Mouse (Mus musculus) CH12.LX (cell line): ENCODE measurements at regions not wholly inside any gene's neighbourhood (a gene's known extent, or its start where the extent isn't known, plus 50 kb on each side); places are given as distances from the start of the nearest gene placed in this dataset.

Source experiments
- DNase-seq: peaks from one replicate; pipeline ENCODE4 v3.0.0-alpha.2; 2013; ENCODE audit errors: extremely low read depth
- H3K27ac ChIP-seq: 2 replicates; pipeline ENCODE4 v1.5.1; 2012; ENCODE audit warnings: low read depth, mild to moderate bottlenecking, control low read depth, moderate library complexity; ENCODE audit not compliant: insufficient read depth
- H3K27me3 ChIP-seq: replicated peaks from 2 replicates; pipeline ENCODE3; 2012; ENCODE audit warnings: inconsistent platforms
- H3K36me3 ChIP-seq, 2 experiments: replicated peaks in 1 of 2; 2 replicates each; pipeline versions ENCODE3 to v1.6.1; 2012; ENCODE audit warnings: inconsistent platforms in 1 of 2, low read length in 1 of 2, mild to moderate bottlenecking in 1 of 2, mixed read lengths in 1 of 2, moderate library complexity in 1 of 2; ENCODE audit not compliant: control insufficient read depth in 1 of 2, insufficient read depth in 1 of 2
- H3K4me1 ChIP-seq, 2 experiments: 2 replicates each; pipeline ENCODE4 v1.6.1; 2012; ENCODE audit warnings: inconsistent platforms in 1 of 2, moderate library complexity in 1 of 2; ENCODE audit not compliant: insufficient read depth in 2 of 2, control insufficient read depth in 1 of 2
- H3K4me2 ChIP-seq: 2 replicates; pipeline ENCODE4 v1.6.1; 2012; ENCODE audit warnings: low read depth, mild to moderate bottlenecking, control low read depth; ENCODE audit not compliant: poor library complexity, insufficient read depth, severe bottlenecking
- H3K4me3 ChIP-seq, 3 experiments: fragments of 150-350 bp in 1 of 3; sonication (generic) in 1 of 3; replicated peaks in 1 of 3; 2 replicates each; pipeline versions ENCODE3 to v1.5.1; 2011 to 2012; ENCODE audit warnings: low read depth in 2 of 3, low read length in 2 of 3, mild to moderate bottlenecking in 2 of 3, moderate library complexity in 2 of 3, control low read depth in 1 of 3, improper control_type of control experiment in 1 of 3, inconsistent platforms in 1 of 3, mixed read lengths in 1 of 3; ENCODE audit not compliant: poor library complexity in 1 of 3
- H3K79me2 ChIP-seq: replicated peaks from 2 replicates; pipeline ENCODE4 v1.6.1; 2012; ENCODE audit warnings: mild to moderate bottlenecking, moderate library complexity; ENCODE audit not compliant: control insufficient read depth, poor library complexity, insufficient read depth, severe bottlenecking; ENCODE audit errors: extremely low read depth
- H3K9ac ChIP-seq: 2 replicates; pipeline ENCODE4 v1.6.1; 2012; ENCODE audit warnings: low read depth, mild to moderate bottlenecking, control low read depth, moderate library complexity; ENCODE audit not compliant: insufficient read depth
- H3K9me3 ChIP-seq: replicated peaks from 2 replicates; pipeline ENCODE3; 2012; ENCODE audit warnings: low read length, inconsistent platforms, mixed read lengths
- CHD1 ChIP-seq: IDR thresholded peaks from 2 replicates; pipeline ENCODE4 v1.6.1; 2012; ENCODE audit warnings: low read depth, low read length, improper control_type of control experiment, inconsistent platforms
- CTCF ChIP-seq, 2 experiments: IDR thresholded peaks in 1 of 2; conservative IDR thresholded peaks in 1 of 2; 2 replicates each; pipeline ENCODE4 v1.5.1; 2011 to 2012; ENCODE audit warnings: low read depth in 2 of 2, low read length in 2 of 2, improper control_type of control experiment in 1 of 2, inconsistent platforms in 1 of 2, mild to moderate bottlenecking in 1 of 2, moderate library complexity in 1 of 2
- E2F4 ChIP-seq: IDR thresholded peaks from 2 replicates; pipeline ENCODE4 v1.6.1; 2011; ENCODE audit warnings: low read depth, low read length, improper control_type of control experiment; ENCODE audit not compliant: insufficient replicate concordance
- ELF1 ChIP-seq: IDR thresholded peaks from 2 replicates; pipeline ENCODE4 v1.6.1; 2014; ENCODE audit warnings: low read depth, mild to moderate bottlenecking, inconsistent platforms, low read length, improper control_type of control experiment
- EP300 ChIP-seq: IDR thresholded peaks from 2 replicates; pipeline ENCODE4 v1.6.1; 2011; ENCODE audit warnings: low read length, improper control_type of control experiment
- ETS1 ChIP-seq: conservative IDR thresholded peaks from 2 replicates; pipeline ENCODE4 v1.6.1; 2012; ENCODE audit warnings: low read depth, mild to moderate bottlenecking, inconsistent platforms, low read length, improper control_type of control experiment, moderate library complexity
- HCFC1 ChIP-seq: IDR thresholded peaks from 2 replicates; pipeline ENCODE4 v1.6.1; 2012; ENCODE audit warnings: low read depth, mild to moderate bottlenecking, inconsistent platforms, low read length, improper control_type of control experiment
- JUN ChIP-seq: IDR thresholded peaks from 2 replicates; pipeline ENCODE4 v1.6.1; 2011; ENCODE audit warnings: low read depth, mild to moderate bottlenecking, low read length, improper control_type of control experiment, moderate library complexity; ENCODE audit not compliant: insufficient read depth
- JUND ChIP-seq: conservative IDR thresholded peaks from 2 replicates; pipeline ENCODE4 v1.6.1; 2011; ENCODE audit warnings: low read depth, low read length, improper control_type of control experiment
- KAT2A ChIP-seq: IDR thresholded peaks from 2 replicates; pipeline ENCODE4 v1.6.1; 2012; ENCODE audit warnings: low read length, improper control_type of control experiment, inconsistent platforms; ENCODE audit not compliant: insufficient replicate concordance
- MAFK ChIP-seq: IDR thresholded peaks from 2 replicates; pipeline ENCODE4 v1.6.1; 2011; ENCODE audit warnings: low read length, improper control_type of control experiment; ENCODE audit not compliant: insufficient replicate concordance
- MAX ChIP-seq: IDR thresholded peaks from 2 replicates; pipeline ENCODE4 v1.6.1; 2011; ENCODE audit warnings: low read length, improper control_type of control experiment
- MAZ ChIP-seq: IDR thresholded peaks from 2 replicates; pipeline ENCODE4 v1.6.1; 2012; ENCODE audit warnings: low read depth, mild to moderate bottlenecking, inconsistent platforms, low read length, improper control_type of control experiment, moderate library complexity
- MYC ChIP-seq: IDR thresholded peaks from 2 replicates; pipeline ENCODE4 v1.6.1; 2011; ENCODE audit warnings: low read depth, mild to moderate bottlenecking, improper control_type of control experiment, low read length
- NELFE ChIP-seq: IDR thresholded peaks from 2 replicates; pipeline ENCODE4 v1.6.1; 2011; ENCODE audit warnings: low read depth, low read length, improper control_type of control experiment
- POLR2AphosphoS2 ChIP-seq: IDR thresholded peaks from 2 replicates; pipeline ENCODE4 v1.6.1; 2011; ENCODE audit warnings: low read depth, low read length, improper control_type of control experiment
- SIN3A ChIP-seq: IDR thresholded peaks from 2 replicates; pipeline ENCODE4 v1.6.1; 2012; ENCODE audit warnings: low read length, improper control_type of control experiment, inconsistent platforms
- SMC3 ChIP-seq: IDR thresholded peaks from 2 replicates; pipeline ENCODE4 v1.6.1; 2011; ENCODE audit warnings: low read depth, low read length, improper control_type of control experiment
- TBP ChIP-seq: conservative IDR thresholded peaks from 2 replicates; pipeline ENCODE4 v1.6.1; 2011; ENCODE audit warnings: low read depth, low read length, improper control_type of control experiment
- UBTF ChIP-seq: IDR thresholded peaks from 2 replicates; pipeline ENCODE4 v1.6.1; 2012; ENCODE audit warnings: low read depth, mild to moderate bottlenecking, inconsistent platforms, low read length, improper control_type of control experiment, moderate library complexity
- USF1 ChIP-seq: IDR thresholded peaks from 2 replicates; pipeline ENCODE4 v1.6.1; 2014; ENCODE audit warnings: low read depth, mild to moderate bottlenecking, inconsistent platforms, low read length, improper control_type of control experiment
- USF2 ChIP-seq: conservative IDR thresholded peaks from 2 replicates; pipeline ENCODE4 v1.6.1; 2011; ENCODE audit warnings: low read depth, low read length, improper control_type of control experiment
- ZC3H11A ChIP-seq: IDR thresholded peaks from 2 replicates; pipeline ENCODE4 v1.6.1; 2012; ENCODE audit warnings: low read depth, mild to moderate bottlenecking, inconsistent platforms, low read length, improper control_type of control experiment
- ZNF384 ChIP-seq: IDR thresholded peaks from 2 replicates; pipeline ENCODE4 v1.6.1; 2012; ENCODE audit warnings: low read depth, low read length, improper control_type of control experiment, inconsistent platforms
- dilution Hi-C: fragments of 300-500 bp; cut with MboI; formaldehyde crosslinking; loops from 2 replicates; pipeline ENCODE4 v1.14.3; 2020; ENCODE audit warnings: low sequenced_read_pairs; ENCODE audit not compliant: extremely low pct_unique_long_range_greater_than_20kb, extremely low pct_ligation_motif_present
- in situ Hi-C: fragments of 300-500 bp; cut with MboI; formaldehyde crosslinking; loops from 3 replicates; pipeline ENCODE4 v1.14.3; 2019; ENCODE audit warnings: low sequenced_read_pairs, low pct_ligation_motif_present, low pct_unique_long_range_greater_than_20kb, mixed read lengths

- dilution Hi-C loops = no loop called here
Measured at GRCm38 (mm10) chr15:57097309-57097708, 380.1 kb downstream of the Slc22a22 start.

GRCm38 (mm10) chr15:57079806-57080205, 397.6 kb downstream of the Slc22a22 start:
- Histone ChIP-seq H3K79me2 (no peaks in the 10 kb centered on the region), H3K9ac (no peak overlapping the region), H3K4me2 (no peak overlapping the region), H3K36me3 (no peaks in the 10 kb centered on the region)
- DNase-seq = no peak
- in situ Hi-C loops = no loop called here
- TF ChIP-seq CTCF (conservative IDR thresholded peaks at IDR 0.05 in 1 of 2, IDR thresholded peaks at IDR 0.05 in 1 of 2; ENCODE audit: low read depth in 2 of 2, low read length in 2 of 2) = no peak
- no peak for TF ChIP-seq SIN3A
- TF ChIP-seq MAFK = no peak
- TF ChIP-seq POLR2AphosphoS2 = no peak
- no peak for TF ChIP-seq USF1
- no peak for TF ChIP-seq ETS1
- TF ChIP-seq JUND = no peak
- no peak for TF ChIP-seq MAX
- no peak for TF ChIP-seq NELFE
- no peak for TF ChIP-seq E2F4
- no peak for TF ChIP-seq USF2
- TF ChIP-seq UBTF = no peak
- no peak for TF ChIP-seq ZC3H11A
- TF ChIP-seq, all 38 proteins: peak for 0
- Histone ChIP-seq H3K27me3 (no peaks in the 10 kb centered on the region), H3K4me3 (no peak overlapping the region), H3K4me1 (no peaks in the 10 kb centered on the region), H3K27ac (no peak overlapping the region), H3K9me3 (no peaks in the 10 kb centered on the region)
- dilution Hi-C loops = no loop called here

More at GRCm38 (mm10) chr15:57097309-57097708, 380.1 kb downstream of the Slc22a22 start:
- no peaks in the 10 kb centered on the region for H3K9me3 ChIP-seq
- TF ChIP-seq NELFE (no peak), MYC (no peak), EP300 (no peak), ZC3H11A (no peak), TBP (no peak), JUN (no peak), ZNF384 (no peak), MAFK (no peak), HCFC1 (no peak), CHD1 (no peak), SMC3 (no peak), KAT2A (no peak), ELF1 (no peak), SIN3A (no peak), POLR2AphosphoS2 (no peak), UBTF (no peak), MAZ (no peak), E2F4 (no peak)
- no peaks in the 10 kb centered on the region for H3K27me3 ChIP-seq
- H3K36me3 ChIP-seq = no peaks in the 10 kb centered on the region
- DNase-seq = no peak
- in situ Hi-C loops = no loop called here
- H3K9ac ChIP-seq = no peak overlapping the region
- H3K4me1 ChIP-seq = no peaks in the 10 kb centered on the region
- no peak overlapping the region for H3K27ac ChIP-seq
- no peak overlapping the region for H3K4me2 ChIP-seq
- no peak overlapping the region for H3K4me3 ChIP-seq
- H3K79me2 ChIP-seq = no peaks in the 10 kb centered on the region
